Comparison of ENCODE assay signal across 20 mouse cellular contexts in genomic region chr13:113353955-113354354, GRCm38 (mm10).
"Had no signal": no experiment of that assay in that cellular context is flagged by ENCODE, and none has a peak within 500 bp of the region (broad histone marks: within the 10 kb centered on the region; RNA-seq: fewer than 3 reads in every experiment).

No protein-coding gene starts in this region.

- H3K4me2 ChIP-seq: limb, embryonic 12.5 days; liver, embryonic 13.5 days; midbrain, embryonic 12.5 days; midbrain, embryonic 15.5 days; neural tube, embryonic 12.5 days; neural tube, embryonic 15.5 days had no signal

- H3K36me3 ChIP-seq: liver, embryonic 13.5 days; midbrain, embryonic 12.5 days; midbrain, embryonic 15.5 days; neural tube, embryonic 12.5 days; neural tube, embryonic 15.5 days had no signal

- H3K4me3 ChIP-seq: limb, embryonic 12.5 days; liver, embryonic 13.5 days; midbrain, embryonic 12.5 days; midbrain, embryonic 15.5 days; neural tube, embryonic 12.5 days; neural tube, embryonic 15.5 days had no signal

- H3K9ac ChIP-seq: limb, embryonic 12.5 days; liver, embryonic 13.5 days; midbrain, embryonic 12.5 days; midbrain, embryonic 15.5 days; neural tube, embryonic 12.5 days; neural tube, embryonic 15.5 days had no signal

- DNase-seq: kidney, adult 18-20 months; kidney, adult 9 months; kidney, postnatal 10 days; kidney, postnatal 36 days; liver, embryonic 13.5 days; lung, adult 2 months; lung, postnatal 36 days; right cerebral cortex, adult 18-20 months; right cerebral cortex, postnatal 14 days; right cerebral cortex, postnatal 4 days; thymus, adult 2 months; thymus, postnatal 14 days had no signal

- H3K27me3 ChIP-seq: limb, embryonic 12.5 days; liver, embryonic 13.5 days; midbrain, embryonic 15.5 days; neural tube, embryonic 12.5 days; neural tube, embryonic 15.5 days had no signal

- ATAC-seq: inflammation-experienced regulatory T-cells, adult 6 months; intestine, embryonic 16.5 days; midbrain, embryonic 15.5 days had no signal

- H3K9me3 ChIP-seq: limb, embryonic 12.5 days; liver, embryonic 13.5 days; midbrain, embryonic 12.5 days; midbrain, embryonic 15.5 days; neural tube, embryonic 12.5 days; neural tube, embryonic 15.5 days had no signal

- H3K27ac ChIP-seq: hindbrain, postnatal 0 days; limb, embryonic 12.5 days; liver, embryonic 13.5 days; midbrain, embryonic 12.5 days; midbrain, embryonic 15.5 days; neural tube, embryonic 12.5 days; neural tube, embryonic 15.5 days had no signal

- H3K4me1 ChIP-seq: liver, embryonic 13.5 days had no signal
